Mouse (Mus musculus) thymus, adult 2 months (tissue): ENCODE measurements at regions not wholly inside any gene's neighbourhood (a gene's known extent, or its start where the extent isn't known, plus 50 kb on each side); places are given as distances from the start of the nearest gene placed in this dataset.

ENCODE experiments used
- DNase-seq: peaks from one replicate; pipeline ENCODE4 v3.0.0; 2021
- H3K27ac ChIP-seq: fragments of 200-500 bp; 2 replicates; pipeline ENCODE4 v1.5.1; 2012; ENCODE audit warnings: low read length, control low read depth; ENCODE audit not compliant: control insufficient read depth, insufficient read depth
- H3K27me3 ChIP-seq: fragments of 200-500 bp; 2 replicates; pipeline ENCODE4 v1.6.1; 2012; ENCODE audit warnings: mild to moderate bottlenecking, low read length, moderate library complexity, mixed read lengths; ENCODE audit not compliant: control insufficient read depth, insufficient read depth
- H3K36me3 ChIP-seq: fragments of 200-500 bp; 2 replicates; pipeline ENCODE4 v1.6.1; 2012; ENCODE audit warnings: mild to moderate bottlenecking, low read length, moderate library complexity; ENCODE audit not compliant: control insufficient read depth, insufficient read depth
- H3K4me1 ChIP-seq: fragments of 200-500 bp; replicated peaks from 2 replicates; pipeline ENCODE4 v1.6.1; 2012; ENCODE audit warnings: low read length; ENCODE audit not compliant: control insufficient read depth, insufficient read depth
- H3K4me3 ChIP-seq: fragments of 200-500 bp; 2 replicates; pipeline ENCODE4 v1.5.1; 2012; ENCODE audit warnings: mild to moderate bottlenecking, low read length, control low read depth, moderate library complexity; ENCODE audit not compliant: control insufficient read depth, insufficient read depth
- CTCF ChIP-seq: fragments of 200-500 bp; IDR thresholded peaks from 2 replicates; pipeline ENCODE4 v1.5.1; 2012; ENCODE audit warnings: mild to moderate bottlenecking, control low read depth, low read length, moderate library complexity, borderline replicate concordance; ENCODE audit not compliant: control insufficient read depth, poor library complexity, insufficient read depth; ENCODE audit errors: extremely low read depth
- POLR2A ChIP-seq: fragments of 200-500 bp; IDR thresholded peaks from 2 replicates; pipeline ENCODE4 v1.6.1; 2012; ENCODE audit warnings: mild to moderate bottlenecking, low read length, control low read depth, moderate library complexity; ENCODE audit not compliant: control insufficient read depth, poor library complexity, insufficient read depth; ENCODE audit errors: extremely low read depth
- WGBS: fragments of 180-500 bp; shearing (Covaris S2); methylation state at CpG from one replicate; pipeline ENCODE4 v1.1.7; 2018; 5-methylcytosine and 5-hydroxymethylcytosine counted together

GRCm38 (mm10) chr11:40891485-40891884 is 136.4 kb upstream of the Ccng1 start:
- 100% methylated on average over 1 of the region's 1 CpGs for whole genome bisulfite sequencing
- Histone ChIP-seq H3K27me3 (no peaks in the 10 kb centered on the region), H3K36me3 (no peaks in the 10 kb centered on the region), H3K27ac (no peak overlapping the region), H3K4me1 (no peaks in the 10 kb centered on the region), H3K4me3 (no peak overlapping the region)
- DNase-seq, result no peak
- TF ChIP-seq POLR2A, result no peak

- Histone ChIP-seq H3K27me3 (no peaks in the 10 kb centered on the region), H3K36me3 (no peaks in the 10 kb centered on the region), H3K27ac (no peak overlapping the region), H3K4me1 (no peaks in the 10 kb centered on the region), H3K4me3 (no peak overlapping the region)
- 87% methylated on average over 5 of the region's 5 CpGs for WGBS
- no peak for DNase-seq
- TF ChIP-seq POLR2A (no peak), CTCF (no peak)
These were observed 129.4 kb upstream of the Ccng1 start for GRCm38 (mm10) chr11:40884509-40884908.

GRCm38 (mm10) chr11:40879589-40879988 is 124.5 kb upstream of the Ccng1 start:
- H3K4me3 ChIP-seq, result no peak overlapping the region
- no peaks in the 10 kb centered on the region for H3K27me3 ChIP-seq
- no peaks in the 10 kb centered on the region for H3K4me1 ChIP-seq
- H3K36me3 ChIP-seq, result no peaks in the 10 kb centered on the region
- WGBS, result 89% methylated on average over 5 of the region's 5 CpGs
- no peak for DNase-seq
- H3K27ac ChIP-seq, result no peak overlapping the region
- TF ChIP-seq CTCF (no peak), POLR2A (no peak)

- no peaks in the 10 kb centered on the region for H3K27me3 ChIP-seq
- no peak for DNase-seq
- no peaks in the 10 kb centered on the region for H3K36me3 ChIP-seq
- TF ChIP-seq CTCF, result no peak
- TF ChIP-seq POLR2A, result no peak
- H3K4me3 ChIP-seq, result no peak overlapping the region
- no peaks in the 10 kb centered on the region for H3K4me1 ChIP-seq
- no peak overlapping the region for H3K27ac ChIP-seq
- 93% methylated on average over 2 of the region's 2 CpGs for WGBS
These were observed 117.9 kb upstream of the Ccng1 start for GRCm38 (mm10) chr11:40873002-40873401.

- Histone ChIP-seq H3K27me3 (no peaks in the 10 kb centered on the region), H3K36me3 (no peaks in the 10 kb centered on the region), H3K4me3 (no peak overlapping the region), H3K27ac (no peak overlapping the region), H3K4me1 (no peaks in the 10 kb centered on the region)
- peak; percentile 2 for DNase-seq
- 26% methylated on average over 2 of the region's 2 CpGs for WGBS
- TF ChIP-seq POLR2A (no peak), CTCF (no peak)
These were observed 110.6 kb upstream of the Ccng1 start for GRCm38 (mm10) chr11:40865694-40866093.

- DNase-seq, result no peak
- no peak for TF ChIP-seq CTCF
- no peak for TF ChIP-seq POLR2A
- no peak overlapping the region for H3K4me3 ChIP-seq
- H3K36me3 ChIP-seq, result no peaks in the 10 kb centered on the region
- 87% methylated on average over 1 of the region's 1 CpGs for WGBS
- H3K27me3 ChIP-seq, result no peaks in the 10 kb centered on the region
- H3K27ac ChIP-seq, result no peak overlapping the region
- H3K4me1 ChIP-seq, result no peaks in the 10 kb centered on the region
These were observed 96.2 kb upstream of the Ccng1 start for GRCm38 (mm10) chr11:40851361-40851760.

- Histone ChIP-seq H3K4me1 (no peaks in the 10 kb centered on the region), H3K27ac (no peak overlapping the region), H3K4me3 (no peak overlapping the region), H3K27me3 (no peaks in the 10 kb centered on the region), H3K36me3 (no peaks in the 10 kb centered on the region)
- no peak for DNase-seq
- TF ChIP-seq POLR2A (no peak), CTCF (no peak)
- WGBS, result 69% methylated on average over 4 of the region's 4 CpGs
These were observed 95.6 kb upstream of the Ccng1 start for GRCm38 (mm10) chr11:40850652-40851092.
